Comparison of ENCODE assay signal across 24 mouse cellular contexts in the genomic region with DNA sequence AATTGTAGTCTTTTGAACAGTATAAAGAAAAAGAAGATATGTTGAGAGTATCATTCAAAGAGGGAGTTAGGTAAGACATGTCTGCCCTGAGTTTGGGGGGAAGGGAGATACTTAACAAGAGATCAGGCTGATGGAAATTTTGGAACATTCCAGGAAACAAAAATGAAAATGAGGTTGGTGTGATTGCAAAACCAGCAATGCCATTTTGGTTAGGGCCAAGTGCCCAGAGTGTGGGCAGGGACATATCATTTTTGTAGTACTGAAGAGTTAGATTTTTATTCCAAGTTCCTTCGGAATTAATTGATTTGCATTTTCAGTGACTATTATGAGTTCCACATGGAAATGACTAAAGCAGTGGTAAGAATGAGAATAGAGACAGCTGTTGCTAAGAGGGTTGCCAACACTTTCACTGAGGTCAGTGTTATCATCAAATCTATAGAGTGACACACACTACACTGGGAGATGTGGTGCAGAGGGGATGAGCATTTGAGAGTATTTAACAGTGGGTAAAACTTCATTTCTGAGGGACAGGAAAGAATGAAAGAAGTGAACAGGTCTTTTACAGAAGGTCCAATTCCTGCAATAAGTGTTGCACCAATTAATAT.
A peak's percentile ranks its signal among the peaks of the same experiment; 100 is the strongest.
DNase-seq lines count a peak whose midpoint lies in the region; ATAC-seq and TF ChIP-seq lines count a peak whose summit lies in the region.
"Had no signal": no experiment of that assay in that cellular context is flagged by ENCODE, and none has a peak within 500 bp of the region (broad histone marks: within the 10 kb centered on the region; RNA-seq: fewer than 3 reads in every experiment).

No protein-coding gene starts in this region.

- H3K36me3 ChIP-seq in embryonic facial prominence, embryonic 14.5 days (ENCODE audit: control insufficient read depth, insufficient read depth, low read length), result no peaks in the 10 kb centered on the region
- H3K36me3 ChIP-seq in embryonic facial prominence, embryonic 10.5 days (replicated peaks), result no peaks in the 10 kb centered on the region
- H3K36me3 ChIP-seq in C2C12 (ENCODE audit: control insufficient read depth, insufficient read depth) (no peaks in the 10 kb centered on the region), myocyte (ENCODE audit: control insufficient read depth, insufficient read depth) (no peaks in the 10 kb centered on the region)
- H3K36me3 ChIP-seq: embryonic facial prominence, embryonic 13.5 days; forebrain, embryonic 10.5 days; forebrain, embryonic 12.5 days had no signal

- DNase-seq in embryonic facial prominence, embryonic 14.5 days (ENCODE audit: low spot score), result peak; percentile 5
- DNase-seq in embryonic facial prominence, embryonic 10.5 days (ENCODE audit: low spot score), result no peak
- peak; percentile 14 for DNase-seq in adipocyte (ENCODE audit: low spot score)
- DNase-seq in frontal cortex, postnatal 14 days (ENCODE audit: low spot score in 2 of 2), result no peak
- DNase-seq in gastrocnemius, postnatal 14 days, result no peak
- DNase-seq in layer of hippocampus, postnatal 10 days (ENCODE audit: low spot score in 2 of 2), result no peak
- DNase-seq: adrenal gland, adult 2 months; adrenal gland, postnatal 10 days; adrenal gland, postnatal 25 days; B cell, adult 2 months; cerebellum, adult 11 months; cerebellum, adult 18-20 months; cerebellum, adult 8-10 months; cerebellum, adult 9-11 months; cerebellum, postnatal 25 days had no signal

- no peaks in the 10 kb centered on the region for H3K9me3 ChIP-seq in embryonic facial prominence, embryonic 14.5 days (ENCODE audit: control insufficient read depth, low read length)
- no peaks in the 10 kb centered on the region for H3K9me3 ChIP-seq in embryonic facial prominence, embryonic 10.5 days
- H3K9me3 ChIP-seq: embryonic facial prominence, embryonic 13.5 days; forebrain, embryonic 10.5 days; forebrain, embryonic 12.5 days had no signal

- H3K27ac ChIP-seq in embryonic facial prominence, embryonic 14.5 days (replicated peaks; ENCODE audit: low read depth, low read length), result no peak overlapping the region
- no peak overlapping the region for H3K27ac ChIP-seq in embryonic facial prominence, embryonic 10.5 days (replicated peaks)
- H3K27ac ChIP-seq: embryonic facial prominence, embryonic 13.5 days; forebrain, embryonic 10.5 days; forebrain, embryonic 12.5 days had no signal

- no peak for TF ChIP-seq POLR2A in myocyte (IDR thresholded peaks at IDR 0.05; ENCODE audit: insufficient read length, low read depth)

- no peaks in the 10 kb centered on the region for H3K79me3 ChIP-seq in C2C12 (ENCODE audit: low read depth)

- TF ChIP-seq CTCF in C2C12 (IDR thresholded peaks at IDR 0.05; ENCODE audit: control insufficient read depth, insufficient read depth, insufficient read length), result no peak

- no peak overlapping the region for H3K4me2 ChIP-seq in embryonic facial prominence, embryonic 14.5 days (ENCODE audit: low read depth, low read length)
- H3K4me2 ChIP-seq in myocyte (ENCODE audit: low read depth), result peak overlapping the region; percentile 39
- H3K4me2 ChIP-seq: embryonic facial prominence, embryonic 13.5 days; forebrain, embryonic 12.5 days had no signal

- WGBS in embryonic facial prominence, embryonic 14.5 days, result 68% methylated on average over 1 of the region's 1 CpGs
- WGBS in embryonic facial prominence, embryonic 10.5 days, result 93% methylated on average over 1 of the region's 1 CpGs

- H3K4me1 ChIP-seq in embryonic facial prominence, embryonic 14.5 days (ENCODE audit: control insufficient read depth, insufficient read depth, low read length), result no peaks in the 10 kb centered on the region
- no peaks in the 10 kb centered on the region for H3K4me1 ChIP-seq in embryonic facial prominence, embryonic 10.5 days
- H3K4me1 ChIP-seq: embryonic facial prominence, embryonic 13.5 days; forebrain, embryonic 10.5 days; forebrain, embryonic 12.5 days had no signal

- intact Hi-C loops in gastrocnemius, postnatal 14 days (cut with DNase I; ENCODE audit: low total_unique reads), result no loop called here

- H3K79me2 ChIP-seq in C2C12 (ENCODE audit: control insufficient read depth, insufficient read depth) (no peaks in the 10 kb centered on the region), myocyte (ENCODE audit: control insufficient read depth, insufficient read depth) (no peaks in the 10 kb centered on the region)

- no peak for ATAC-seq in embryonic facial prominence, embryonic 14.5 days (ENCODE audit: low read depth)
- ATAC-seq: activated CD4-positive, CD25-positive, alpha-beta regulatory T cell, adult 4 months; forebrain, embryonic 14.5 days; forebrain, embryonic 16.5 days; Patski had no signal

- H3ac ChIP-seq in C2C12 (ENCODE audit: control insufficient read depth, insufficient read length, low read depth) (no peak overlapping the region), myocyte (ENCODE audit: control insufficient read depth, insufficient read length) (no peak overlapping the region)

- H3K27me3 ChIP-seq in embryonic facial prominence, embryonic 14.5 days (replicated peaks; ENCODE audit: control insufficient read depth, insufficient read depth, low read length), result no peaks in the 10 kb centered on the region
- no peaks in the 10 kb centered on the region for H3K27me3 ChIP-seq in embryonic facial prominence, embryonic 10.5 days (replicated peaks; ENCODE audit: low read depth, poor library complexity, severe bottlenecking)
- H3K27me3 ChIP-seq in C2C12 (ENCODE audit: control insufficient read depth, insufficient read depth, insufficient read length), result no peaks in the 10 kb centered on the region
- H3K27me3 ChIP-seq in myocyte (ENCODE audit: control insufficient read depth, insufficient read depth, insufficient read length), result no peaks in the 10 kb centered on the region
- H3K27me3 ChIP-seq: embryonic facial prominence, embryonic 13.5 days; forebrain, embryonic 12.5 days had no signal

- H3K4me3 ChIP-seq in embryonic facial prominence, embryonic 14.5 days (ENCODE audit: low read depth, low read length), result no peak overlapping the region
- H3K4me3 ChIP-seq in embryonic facial prominence, embryonic 10.5 days, result no peak overlapping the region
- H3K4me3 ChIP-seq in C2C12 (ENCODE audit: insufficient read depth, poor library complexity, severe bottlenecking), result no peak overlapping the region
- no peak overlapping the region for H3K4me3 ChIP-seq in myocyte
- H3K4me3 ChIP-seq: embryonic facial prominence, embryonic 13.5 days; forebrain, embryonic 10.5 days; forebrain, embryonic 12.5 days had no signal

- H3K9ac ChIP-seq in embryonic facial prominence, embryonic 14.5 days (ENCODE audit: low read depth, low read length), result no peak overlapping the region
- H3K9ac ChIP-seq: embryonic facial prominence, embryonic 13.5 days; forebrain, embryonic 12.5 days had no signal

TF ChIP-seq in C2C12, 6 proteins besides CTCF, POLR2A, EP300 and RAD21:
- no peak for TF ChIP-seq MYOG (IDR thresholded peaks at IDR 0.05; ENCODE audit: control insufficient read depth, extremely low read depth, insufficient read length)
- TF ChIP-seq MYOD1 (IDR thresholded peaks at IDR 0.05; ENCODE audit: control insufficient read depth, insufficient read length, low read depth), result peak; percentile 86
- TF ChIP-seq CEBPB (IDR thresholded peaks at IDR 0.05; ENCODE audit: low read depth), result peak; percentile 73

TF ChIP-seq in myocyte, 11 proteins besides CTCF, POLR2A, EP300 and RAD21:
- TF ChIP-seq REST (IDR thresholded peaks at IDR 0.05; ENCODE audit: insufficient read depth, insufficient read length) (no peak), MYOD1 (IDR thresholded peaks at IDR 0.05; ENCODE audit: control insufficient read depth in 1 of 3, insufficient read length in 2 of 3, low read depth in 2 of 3) (peak in 2 of 3 experiments; percentile 37 to 52), TCF12 (IDR thresholded peaks at IDR 0.05; ENCODE audit: insufficient read depth, poor library complexity, severe bottlenecking) (no peak), CEBPB (IDR thresholded peaks at IDR 0.05; ENCODE audit: insufficient read depth, poor library complexity, severe bottlenecking) (peak; percentile 92), E2F4 (IDR thresholded peaks at IDR 0.05; ENCODE audit: insufficient read depth) (no peak), USF1 (IDR thresholded peaks at IDR 0.05; ENCODE audit: low read depth) (no peak), MAX (IDR thresholded peaks at IDR 0.05; ENCODE audit: low read depth) (no peak)

Comparison
In these comparisons a context has a peak if more than half of its experiments do, and no peak if none do; other contexts are left out.
1. DNase-seq: peak in embryonic facial prominence, embryonic 14.5 days (single experiment) and adipocyte (single experiment); none in embryonic facial prominence, embryonic 10.5 days (single experiment), frontal cortex, postnatal 14 days (0 of 2), gastrocnemius, postnatal 14 days (single experiment) and layer of hippocampus, postnatal 10 days (0 of 2).